Mouse (Mus musculus) liver, postnatal 0 days (tissue): ENCODE measurements at regions not wholly inside any gene's neighbourhood (a gene's known extent, or its start where the extent isn't known, plus 50 kb on each side); places are given as distances from the start of the nearest gene placed in this dataset.

Experiments used
- CTCF ChIP-seq: sonication (generic); IDR thresholded peaks from 2 replicates; pipeline ENCODE4 v1.5.1; 2016; ENCODE audit warnings: antibody characterized with exemption, low read depth
- EP300 ChIP-seq: IDR thresholded peaks from 2 replicates; pipeline ENCODE4 v1.6.1; 2016; ENCODE audit warnings: antibody characterized with exemption, low read depth, mild to moderate bottlenecking

DNA sequence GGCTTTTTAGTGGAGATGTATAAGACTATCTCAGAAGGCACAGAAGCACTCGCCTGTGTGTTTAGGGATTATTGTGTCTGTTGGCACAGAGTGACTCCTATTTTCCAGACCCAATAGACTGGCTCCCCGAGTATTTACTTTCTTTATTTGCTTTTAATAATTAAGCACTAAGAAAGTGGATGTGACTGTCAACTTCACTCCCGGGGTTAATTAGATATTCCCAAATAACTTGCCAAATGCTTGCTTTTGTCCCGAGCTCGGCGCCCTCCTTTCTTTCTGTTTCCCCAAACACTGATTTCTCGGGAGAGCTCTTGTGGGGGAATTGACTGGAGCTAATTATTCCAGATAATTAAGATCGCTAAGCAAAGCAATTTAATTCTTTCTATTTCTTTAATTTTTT is 60.1 kb upstream of the Camk1g start:
- TF ChIP-seq CTCF (no peak), EP300 (no peak)
